19 mouse cellular contexts compared by ENCODE assay signal in genomic region chr19:56418404-56418803, GRCm38 (mm10). TPM values are rescaled to one million over a fixed set of nuclear protein-coding genes. Genes with fewer than 3 reads are reported as not detected.
"Had no signal": no experiment of that assay in that cellular context is flagged by ENCODE, and none has a peak within 500 bp of the region (broad histone marks: within the 10 kb centered on the region; RNA-seq: fewer than 3 reads in every experiment).

No protein-coding gene starts in this region.

- H3K4me2 ChIP-seq: limb, embryonic 13.5 days; lung, embryonic 15.5 days; midbrain, embryonic 13.5 days had no signal

- H3K9ac ChIP-seq: limb, embryonic 13.5 days; liver, embryonic 14.5 days; liver, postnatal 0 days; lung, embryonic 15.5 days; midbrain, embryonic 13.5 days had no signal

- H3K27ac ChIP-seq: layer of hippocampus, adult 2 months; limb, embryonic 10.5 days; limb, embryonic 13.5 days; liver, embryonic 14.5 days; lung, embryonic 15.5 days; midbrain, embryonic 10.5 days; midbrain, embryonic 13.5 days; stomach, postnatal 0 days had no signal

- H3K9me3 ChIP-seq: limb, embryonic 10.5 days; limb, embryonic 13.5 days; lung, embryonic 15.5 days; megakaryocyte, embryonic 14.5 days; midbrain, embryonic 10.5 days; midbrain, embryonic 13.5 days had no signal

- H3K27me3 ChIP-seq: limb, embryonic 13.5 days; lung, embryonic 15.5 days; megakaryocyte, embryonic 14.5 days; midbrain, embryonic 13.5 days had no signal

- DNase-seq: kidney, postnatal 4 days; layer of hippocampus, adult 9-11 months; liver; liver, postnatal 0 days; lung, postnatal 10 days; lung, postnatal 36 days; thymus, postnatal 36 days had no signal

- H3K36me3 ChIP-seq: limb, embryonic 10.5 days; limb, embryonic 13.5 days; lung, embryonic 15.5 days; midbrain, embryonic 10.5 days; midbrain, embryonic 13.5 days had no signal

- ATAC-seq: liver, postnatal 0 days; midbrain, embryonic 13.5 days; midbrain, embryonic 16.5 days had no signal

- H3K4me3 ChIP-seq: layer of hippocampus, adult 2 months; limb, embryonic 10.5 days; limb, embryonic 13.5 days; lung, embryonic 15.5 days; megakaryocyte, embryonic 14.5 days; midbrain, embryonic 10.5 days; midbrain, embryonic 13.5 days; myocyte had no signal

RNA-seq across cellular contexts. Expression of gene Nrap, which starts 28.6 kb away (rescaled TPM):
- total RNA-seq: monocyte, adult 5-6 weeks had no signal

RNA-seq across cellular contexts. Expression of gene Plekhs1, which starts 43.0 kb away (rescaled TPM):
- total RNA-seq: monocyte, adult 5-6 weeks had no signal
- polyA plus RNA-seq: liver, postnatal 0 days; midbrain, embryonic 10.5 days had no signal
